Mouse (Mus musculus) frontal cortex, adult 2 months (tissue): Measurements from ENCODE around the gene Rai14. TPM values are rescaled to one million over a fixed set of nuclear protein-coding genes. Genes with fewer than 3 reads are reported as not detected.
A peak's percentile ranks its signal among the peaks of the same experiment; 100 is the strongest.

ENCODE experiments used
- DNase-seq, 2 experiments: peaks; one replicate each; pipeline ENCODE4 v3.0.0; 2022; ENCODE audit warnings: low spot score in 1 of 2; ENCODE audit errors: extremely low spot score in 1 of 2
- polyA plus RNA-seq: library from polyadenylated mRNA; depleted of rRNA; stranded (reverse); fragments of >200 nt; gene quantifications from 2 replicates; pipeline ENCODE4 v1.2.3, GENCODE M21; 2012

Gene Rai14
- polyA plus RNA-seq, 1 experiment, result 10.2 TPM

GRCm38 (mm10) chr15:10623571-10624227 lies 90.7 kb downstream of the Rai14 start:
- DNase-seq, result no peak

DNA sequence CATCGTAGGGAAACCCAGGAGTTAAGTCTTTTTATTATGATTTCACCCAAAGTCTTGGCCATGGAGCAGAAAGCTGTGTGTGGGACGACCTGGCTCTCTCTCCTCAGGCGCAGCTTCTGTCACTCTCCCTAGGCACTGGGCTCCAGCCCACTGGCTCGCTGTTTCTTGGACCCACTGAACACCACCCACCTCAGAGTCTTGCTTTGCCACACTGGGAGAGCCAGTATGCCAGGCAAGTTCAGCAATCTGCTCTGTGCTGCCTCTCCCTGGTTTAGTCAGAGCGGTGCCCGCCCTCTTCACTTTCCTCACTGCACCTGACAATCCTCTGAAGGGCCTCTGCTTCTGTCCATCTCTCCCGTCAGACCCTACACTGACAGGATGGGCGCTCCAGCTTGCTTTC lies 93.2 kb downstream of the Rai14 start:
- DNase-seq, result peak; percentile 36 to 69

- no peak for DNase-seq
Measured at GRCm38 (mm10) chr15:10619678-10620077, 94.7 kb downstream of the Rai14 start.

DNA sequence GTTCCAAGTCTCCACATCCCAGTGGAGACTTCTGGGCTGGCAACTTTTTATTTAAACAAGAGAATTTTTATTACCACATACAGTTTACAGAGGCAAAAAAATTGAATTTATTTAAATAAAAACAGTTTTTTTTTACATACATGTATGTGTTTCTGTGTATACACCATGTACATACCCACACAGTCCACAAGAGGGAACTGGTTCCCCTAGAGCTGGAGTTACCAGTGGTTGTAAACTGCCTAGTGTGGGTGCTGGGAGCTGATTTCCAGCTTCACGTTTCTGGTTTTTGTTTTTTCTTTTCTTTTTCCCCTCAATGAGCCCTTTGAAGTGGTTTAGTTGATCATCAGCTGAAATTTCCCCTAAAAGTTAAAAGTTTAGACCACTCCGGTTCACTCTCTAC lies 96.1 kb downstream of the Rai14 start:
- DNase-seq, result no peak

DNA sequence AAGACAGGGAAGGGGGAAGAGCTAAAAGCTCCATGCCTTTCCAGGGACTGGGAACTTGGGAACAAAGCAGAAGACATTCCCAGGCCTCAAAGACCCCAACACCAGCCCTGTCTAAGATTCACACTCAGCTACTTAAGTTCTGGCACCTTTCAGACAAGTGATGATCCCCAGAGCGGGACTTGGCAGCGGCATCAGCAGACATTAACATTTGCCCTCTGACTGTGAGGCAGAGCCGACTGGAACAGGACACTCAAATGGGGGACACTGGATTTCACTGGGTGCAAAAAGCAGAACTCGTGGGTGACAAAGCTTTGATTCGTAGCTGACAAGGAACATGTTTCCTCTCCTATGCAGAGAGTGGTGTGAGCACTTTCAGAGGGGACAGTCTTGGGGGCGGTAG lies 98.4 kb downstream of the Rai14 start:
- no peak for DNase-seq

- no peak for DNase-seq
Measured at GRCm38 (mm10) chr15:10611040-10611439, 103.4 kb downstream of the Rai14 start.

GRCm38 (mm10) chr15:10609107-10609506 lies 105.3 kb downstream of the Rai14 start:
- DNase-seq, result no peak

- no peak for DNase-seq
Measured at GRCm38 (mm10) chr15:10608508-10609098, 105.8 kb downstream of the Rai14 start.

- DNase-seq, result peak in 1 of 2 experiments; percentile 15
Measured at GRCm38 (mm10) chr15:10599413-10599812, 115.0 kb downstream of the Rai14 start.

DNA sequence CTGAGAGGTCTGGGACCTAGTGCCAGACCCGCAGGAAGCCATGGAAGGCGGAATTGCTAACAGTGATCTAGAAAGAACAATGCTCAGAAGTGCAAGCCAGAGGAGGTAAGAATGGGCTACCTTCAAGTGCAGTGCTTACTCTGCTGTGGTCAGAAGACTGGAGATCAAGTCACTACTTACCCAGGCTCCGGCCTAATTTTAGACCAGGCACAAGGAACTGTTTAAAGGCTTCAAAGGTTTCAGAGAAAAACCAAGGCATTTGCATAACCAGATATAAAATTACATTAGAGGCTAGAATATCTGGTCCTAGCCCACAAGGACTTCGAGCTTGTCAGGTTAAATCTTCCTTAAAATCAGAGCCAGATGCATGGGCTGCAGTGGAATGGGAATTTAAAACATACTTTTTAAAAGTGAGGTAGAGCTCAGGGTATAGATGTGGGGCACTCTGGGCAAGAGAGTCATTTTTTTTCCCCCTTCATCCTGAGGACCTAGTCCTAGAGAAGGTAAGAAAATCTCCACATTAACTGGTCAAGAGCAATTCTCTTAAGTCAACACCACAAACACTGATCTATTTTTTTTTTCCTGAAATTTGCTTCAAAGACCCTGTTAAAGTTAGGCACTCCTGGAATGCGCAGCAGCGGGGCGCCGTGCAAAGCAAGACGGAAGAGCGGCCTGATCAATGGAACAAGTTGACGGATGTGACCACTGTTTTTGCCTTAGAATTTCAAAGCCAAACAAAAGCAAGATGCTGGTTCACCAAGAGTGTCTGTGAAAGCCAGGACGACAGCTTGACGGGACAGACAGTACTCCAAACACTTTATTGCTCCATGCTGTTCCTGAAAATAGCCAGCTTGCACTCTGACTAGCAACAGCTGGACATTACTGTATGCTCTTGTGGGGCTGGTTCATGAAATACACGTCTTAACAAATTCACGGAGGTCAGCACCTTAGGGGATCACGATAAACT lies 115.9 kb downstream of the Rai14 start:
- no peak for DNase-seq

- no peak for DNase-seq
Measured at GRCm38 (mm10) chr15:10596871-10597270, 117.6 kb downstream of the Rai14 start.

DNA sequence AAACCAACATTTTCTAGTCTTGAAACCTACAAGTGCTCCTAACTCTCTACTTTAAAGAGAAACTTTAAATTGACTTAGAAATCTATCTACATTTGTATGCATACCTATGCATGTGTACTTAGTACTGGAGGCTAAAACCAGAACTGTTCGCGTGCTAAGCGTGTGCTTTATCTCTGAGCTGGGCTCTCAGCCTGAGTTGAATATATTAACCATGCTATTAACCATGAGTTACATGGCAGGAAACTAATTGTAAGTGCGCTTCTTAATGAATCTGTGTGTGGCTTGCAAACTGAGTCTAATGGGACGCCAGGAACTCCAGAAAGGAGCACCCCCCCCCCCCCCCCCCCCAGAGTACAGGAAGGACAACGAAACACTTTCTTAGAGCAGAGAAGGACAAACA lies 119.0 kb downstream of the Rai14 start:
- no peak for DNase-seq

GRCm38 (mm10) chr15:10594910-10595309 lies 119.5 kb downstream of the Rai14 start:
- DNase-seq, result no peak

- DNase-seq, result no peak
Measured at GRCm38 (mm10) chr15:10593094-10593493, 121.3 kb downstream of the Rai14 start.

DNA sequence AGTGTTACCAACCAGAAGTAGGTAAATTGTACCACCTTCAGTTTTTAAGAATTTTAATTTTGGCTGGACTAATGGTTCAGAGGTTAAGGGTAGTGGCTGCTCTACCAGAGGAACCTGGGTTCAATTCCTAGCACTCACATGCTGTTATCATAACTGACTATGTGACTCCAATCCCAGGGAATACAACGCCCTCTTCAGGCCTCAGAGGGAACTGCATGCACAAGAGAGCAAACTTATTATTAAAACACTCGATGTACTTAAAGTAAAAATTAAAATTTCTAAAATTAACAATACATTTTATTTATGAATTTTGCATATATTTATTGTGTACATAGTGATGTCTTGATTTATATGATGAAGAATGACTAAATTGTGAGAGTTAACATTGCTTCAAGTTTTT lies 127.9 kb downstream of the Rai14 start:
- no peak for DNase-seq

GRCm38 (mm10) chr15:10584359-10585187 lies 129.9 kb downstream of the Rai14 start:
- no peak for DNase-seq

GRCm38 (mm10) chr15:10583408-10583807 lies 131.0 kb downstream of the Rai14 start:
- peak in 1 of 2 experiments; percentile 23 for DNase-seq

DNA sequence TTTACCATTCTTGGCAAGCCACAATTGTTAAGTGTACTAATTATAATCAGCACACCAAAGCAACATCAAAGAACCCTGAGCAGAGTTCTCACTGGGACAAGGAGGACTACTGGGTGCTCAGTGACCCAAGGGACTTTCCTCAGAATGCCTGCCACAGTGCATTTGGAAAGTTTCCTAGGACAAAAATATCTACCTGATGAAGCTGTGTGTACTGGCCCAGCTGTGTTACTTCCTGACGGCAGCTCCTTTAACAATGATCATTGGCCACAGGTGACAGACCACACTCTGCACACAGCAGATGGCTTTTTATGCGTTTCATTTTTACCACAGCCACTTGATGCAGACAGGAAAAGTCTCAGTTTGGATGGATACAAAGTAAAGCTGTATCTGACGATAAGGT lies 135.3 kb downstream of the Rai14 start:
- no peak for DNase-seq

- no peak for DNase-seq
Measured at GRCm38 (mm10) chr15:10566486-10566885, 147.9 kb downstream of the Rai14 start.

GRCm38 (mm10) chr15:10564201-10564600 lies 150.2 kb downstream of the Rai14 start:
- no peak for DNase-seq
